Mouse (Mus musculus) cortical plate, adult 2 months (tissue): Measurements from ENCODE around the gene Klra1. TPM values are rescaled to one million over a fixed set of nuclear protein-coding genes. Genes with fewer than 3 reads are reported as not detected.
"Not testable (repeated sequence)": the region's sequence is repeated elsewhere in the genome, so short reads cannot be mapped to it uniquely, and the experiment has no call there.

Experiments used
- H3K27ac ChIP-seq: fragments of 200-500 bp; 2 replicates; pipeline ENCODE4 v1.5.1; 2012; ENCODE audit warnings: low read length, control low read depth, inconsistent platforms; ENCODE audit not compliant: insufficient read depth
- H3K4me1 ChIP-seq: fragments of 200-500 bp; 2 replicates; pipeline ENCODE4 v1.6.1; 2011; ENCODE audit warnings: low read length; ENCODE audit not compliant: control insufficient read depth, insufficient read depth
- H3K4me3 ChIP-seq: fragments of 200-500 bp; 2 replicates; pipeline ENCODE4 v1.5.1; 2011; ENCODE audit warnings: mild to moderate bottlenecking, low read length, control low read depth; ENCODE audit not compliant: insufficient read depth
- CTCF ChIP-seq: fragments of 200-500 bp; IDR thresholded peaks from 2 replicates; pipeline ENCODE4 v1.5.1; 2011; ENCODE audit warnings: mild to moderate bottlenecking, control low read depth, low read length; ENCODE audit not compliant: insufficient read depth; ENCODE audit errors: extremely low read depth
- POLR2A ChIP-seq: fragments of 200-500 bp; IDR thresholded peaks from 2 replicates; pipeline ENCODE4 v1.6.1; 2011; ENCODE audit warnings: mild to moderate bottlenecking, low read length, control low read depth; ENCODE audit not compliant: insufficient read depth; ENCODE audit errors: extremely low read depth
- polyA plus RNA-seq: library from polyadenylated mRNA; depleted of rRNA; stranded (reverse); fragments of >200 nt; gene quantifications from 2 replicates; pipeline ENCODE4 v1.2.3, GENCODE M21; 2012; rRNA removed

Gene Klra1
- polyA plus RNA-seq = not detected in 2 replicates

DNA sequence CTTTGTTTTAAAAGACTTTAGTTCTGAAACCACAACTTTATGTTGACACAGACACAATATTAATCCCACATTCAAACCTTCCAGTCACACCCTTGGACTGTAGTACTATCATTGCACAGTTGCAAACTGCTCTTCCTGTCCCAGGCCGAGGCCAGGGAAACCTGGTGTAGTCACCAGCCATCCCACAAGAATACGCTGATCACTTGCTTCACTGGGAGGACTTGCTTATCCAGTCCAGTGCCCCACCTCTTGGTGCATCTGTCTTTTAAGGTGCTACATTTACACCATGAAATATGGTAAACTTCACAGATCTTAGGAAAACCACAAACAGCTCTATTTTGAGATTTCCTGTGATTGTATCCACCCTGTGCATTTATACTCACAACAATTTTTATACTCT lies at the start of gene Klra1:
Gene Klra1, minus strand, starts transcription at position 125 of the 400 bp plus-strand sequence.
- Histone ChIP-seq H3K4me3 (no peak within 1 kb of the TSS), H3K4me1 (no peaks in the 10 kb centered on the region), H3K27ac (no peak within 1 kb of the TSS)
- TF ChIP-seq CTCF (no peak), POLR2A (no peak)

DNA sequence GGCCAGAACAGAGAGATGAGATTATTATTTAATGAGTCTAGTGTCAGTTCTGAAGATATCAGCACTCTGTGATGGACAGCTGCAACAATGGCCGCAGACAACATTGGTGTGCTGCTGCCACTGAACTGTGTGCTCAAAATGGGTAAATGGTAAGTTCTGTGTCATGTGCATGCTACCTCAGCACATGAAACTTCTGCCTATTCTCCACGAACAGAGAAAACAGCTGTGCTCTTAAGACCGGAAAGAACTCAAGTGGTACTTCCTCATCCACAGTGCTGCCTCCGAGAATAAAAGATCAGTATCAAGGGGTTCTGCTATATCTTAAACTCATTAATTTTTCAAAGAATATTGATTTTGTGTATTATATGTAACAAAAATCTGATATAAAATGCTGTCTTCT lies 42.8 kb upstream of the Klra1 start:
- H3K4me1 ChIP-seq = no peaks in the 10 kb centered on the region
- H3K4me3 ChIP-seq = no peak overlapping the region
- H3K27ac ChIP-seq = no peak overlapping the region
- TF ChIP-seq CTCF (no peak), POLR2A (no peak)

DNA sequence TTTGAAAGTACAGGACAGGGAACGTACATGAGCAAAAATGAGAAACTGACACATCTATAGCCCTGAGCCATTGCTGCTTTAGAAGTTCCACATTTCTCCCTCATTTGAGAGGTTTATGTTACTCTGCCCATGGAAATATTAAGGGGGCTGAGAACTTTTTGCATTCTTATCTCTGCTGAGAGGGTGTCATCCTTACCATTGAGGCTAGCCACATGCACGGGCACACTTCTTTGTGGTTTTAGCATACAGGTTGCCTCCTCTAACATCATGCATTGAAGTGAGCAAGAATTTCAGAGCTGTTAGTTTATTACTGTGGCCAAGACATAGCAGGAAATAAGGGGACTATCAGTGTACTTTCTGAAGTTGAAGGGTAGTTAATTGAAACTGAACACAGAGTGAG lies 32.5 kb upstream of the Klra1 start:
- Histone ChIP-seq H3K4me1 (no peaks in the 10 kb centered on the region), H3K4me3 (no peak overlapping the region), H3K27ac (no peak overlapping the region)
- no peak for TF ChIP-seq POLR2A
- TF ChIP-seq CTCF = no peak

DNA sequence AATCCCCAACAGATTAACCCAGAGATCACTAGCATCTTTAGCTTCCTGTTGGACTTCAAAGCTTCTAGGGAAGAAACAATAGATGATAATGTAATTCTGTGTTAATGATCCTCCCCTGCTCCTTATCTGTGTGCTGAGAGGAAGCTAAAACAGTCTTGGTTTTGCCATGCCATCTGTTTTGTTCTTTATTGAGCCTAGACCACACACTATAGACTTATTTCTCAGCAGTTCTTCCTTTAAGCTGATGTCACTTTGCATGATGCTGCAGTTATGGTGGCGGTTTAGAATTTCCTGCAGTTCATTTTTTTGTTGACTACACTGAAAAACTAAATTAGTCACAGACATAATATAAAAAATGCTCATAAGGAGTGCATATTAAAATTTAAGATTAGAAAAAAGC lies 18.2 kb upstream of the Klra1 start:
- Histone ChIP-seq H3K4me3 (no peak overlapping the region), H3K4me1 (no peaks in the 10 kb centered on the region), H3K27ac (no peak overlapping the region)
- TF ChIP-seq CTCF (no peak), POLR2A (no peak)

DNA sequence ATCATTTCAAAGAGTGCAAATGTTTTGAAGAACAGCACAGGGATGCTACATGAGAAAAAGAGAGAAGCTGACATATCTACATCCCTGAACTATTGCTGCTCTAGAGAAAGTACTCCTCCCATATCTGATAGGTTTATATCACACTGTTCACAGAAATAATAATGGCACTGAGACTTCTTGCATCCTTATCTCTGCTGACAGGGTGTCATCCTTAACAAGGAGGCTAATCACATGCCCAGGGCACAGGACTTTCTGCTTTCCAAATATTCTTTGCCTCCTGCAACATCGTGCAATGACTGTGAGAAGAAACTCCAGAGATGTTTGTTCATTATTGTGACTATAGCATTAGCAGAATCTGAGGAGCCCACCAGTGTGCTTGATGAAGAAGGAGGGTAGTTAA lies 871 bp downstream of the Klra1 start:
- H3K4me3 ChIP-seq = no peak overlapping the region
- TF ChIP-seq CTCF (no peak), POLR2A (no peak)
- no peaks in the 10 kb centered on the region for H3K4me1 ChIP-seq
- no peak overlapping the region for H3K27ac ChIP-seq

DNA sequence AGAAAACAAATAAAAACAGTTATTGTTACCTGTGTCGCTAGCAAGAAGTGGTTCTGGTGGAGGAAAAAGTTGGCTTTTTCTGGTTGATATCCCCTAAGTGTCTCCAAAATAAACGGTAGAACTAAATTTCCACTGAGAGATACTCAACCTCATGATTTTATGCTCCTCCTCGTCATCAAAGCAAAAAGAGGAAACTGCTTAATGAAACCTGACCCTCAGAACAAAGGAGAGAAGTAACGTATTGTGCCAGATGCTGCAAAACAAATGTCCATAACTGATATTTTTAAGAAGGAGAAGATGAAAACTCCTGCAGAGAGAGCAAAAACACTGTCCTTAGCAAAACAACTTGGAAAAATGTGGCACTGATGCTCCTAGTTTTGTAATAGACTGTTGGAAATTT lies 4.3 kb downstream of the Klra1 start:
- Histone ChIP-seq H3K4me3 (no peak overlapping the region), H3K4me1 (no peaks in the 10 kb centered on the region), H3K27ac (no peak overlapping the region)
- TF ChIP-seq CTCF (no peak), POLR2A (no peak)

DNA sequence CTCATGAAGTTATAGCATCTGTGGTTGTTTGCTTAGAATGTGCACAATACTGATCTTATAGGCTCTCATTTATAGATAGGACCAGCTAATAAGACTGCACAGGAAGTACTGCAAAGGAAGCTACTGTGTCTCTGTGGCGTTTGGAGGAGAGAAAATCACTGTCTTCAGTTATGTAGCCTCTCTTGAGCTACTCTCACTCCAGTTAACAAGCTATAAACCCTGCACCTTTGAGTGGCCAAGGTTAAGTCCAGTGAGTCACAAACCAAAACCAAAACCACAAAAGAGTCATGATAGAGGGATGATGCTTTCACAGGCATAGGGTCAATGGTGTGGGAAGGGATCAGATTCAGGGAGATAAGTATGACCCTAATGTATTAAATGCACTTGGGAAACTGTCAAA lies 41.3 kb downstream of the Klra1 start:
- not testable (repeated sequence) for H3K4me3 ChIP-seq, H3K4me1 ChIP-seq

DNA sequence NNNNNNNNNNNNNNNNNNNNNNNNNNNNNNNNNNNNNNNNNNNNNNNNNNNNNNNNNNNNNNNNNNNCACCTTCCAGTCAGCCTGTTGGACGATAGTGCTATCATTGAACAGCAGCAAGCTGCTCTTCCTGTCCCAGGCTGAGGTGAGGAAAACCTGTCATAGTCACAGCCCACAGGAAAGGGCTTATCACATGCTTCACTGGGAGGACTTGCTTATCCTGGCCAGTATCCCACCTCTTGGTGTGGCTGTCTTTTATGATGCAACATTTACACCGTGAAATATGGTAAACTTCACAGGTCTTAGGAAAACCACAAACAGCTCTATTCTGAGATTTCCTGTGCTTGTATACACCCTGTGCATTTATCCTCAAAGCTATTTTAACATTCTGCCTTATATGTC lies 44.7 kb downstream of the Klra1 start:
- H3K4me3 ChIP-seq, H3K27ac ChIP-seq, H3K4me1 ChIP-seq: not testable (repeated sequence)

More for the DNA sequence above, 41.3 kb downstream of the Klra1 start:
- not testable (repeated sequence) for H3K27ac ChIP-seq

DNA sequence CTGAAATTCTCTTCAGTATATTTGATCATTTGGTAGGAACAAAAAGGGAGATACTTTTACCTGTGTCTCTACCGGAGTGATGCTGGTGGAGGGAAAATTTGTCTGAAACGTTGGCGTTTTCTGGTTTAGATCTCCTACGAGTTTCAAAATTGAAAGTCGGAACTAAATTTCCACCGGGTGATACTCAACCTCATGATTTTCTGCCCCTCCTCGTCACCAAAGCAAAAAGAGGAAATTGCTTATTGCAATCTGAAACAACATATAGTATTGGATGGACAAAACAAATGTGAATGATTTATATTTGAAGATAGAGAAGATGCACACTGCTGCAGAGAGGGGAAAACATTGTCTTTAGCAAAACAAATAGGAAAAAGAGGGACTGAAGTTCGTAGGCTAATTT lies 49.3 kb downstream of the Klra1 start, which contains the start of gene Klra3:
Gene Klra3, minus strand, starts transcription at position 164 of the 400 bp plus-strand sequence.
- H3K4me1 ChIP-seq = no peaks in the 10 kb centered on the region
- no peak within 1 kb of the TSS for H3K4me3 ChIP-seq
- H3K27ac ChIP-seq = no peak within 1 kb of the TSS
- TF ChIP-seq CTCF = no peak
- TF ChIP-seq POLR2A = no peak

Other genes starting within 250 kb of the Klra1 start
- 0.17 TPM in 1 of 2 replicates, not detected in the other for gene Klra9, start 193.8 kb downstream of the Klra1 start, polyA plus RNA-seq
- gene Klra7, start 153.6 kb downstream of the Klra1 start, polyA plus RNA-seq = not detected in 2 replicates
- 0.13 TPM in 1 of 2 replicates, not detected in the other for gene Klra10, start 104.9 kb downstream of the Klra1 start, polyA plus RNA-seq
- gene Klra3, start 49.3 kb downstream of the Klra1 start, polyA plus RNA-seq = not detected in 2 replicates